Mouse (Mus musculus): ENCODE measurements at regions not wholly inside any gene's neighbourhood (a gene's known extent, or its start where the extent isn't known, plus 50 kb on each side); places are given as distances from the start of the nearest gene placed in this dataset.
A peak's percentile ranks its signal among the peaks of the same experiment; 100 is the strongest.

DNA sequence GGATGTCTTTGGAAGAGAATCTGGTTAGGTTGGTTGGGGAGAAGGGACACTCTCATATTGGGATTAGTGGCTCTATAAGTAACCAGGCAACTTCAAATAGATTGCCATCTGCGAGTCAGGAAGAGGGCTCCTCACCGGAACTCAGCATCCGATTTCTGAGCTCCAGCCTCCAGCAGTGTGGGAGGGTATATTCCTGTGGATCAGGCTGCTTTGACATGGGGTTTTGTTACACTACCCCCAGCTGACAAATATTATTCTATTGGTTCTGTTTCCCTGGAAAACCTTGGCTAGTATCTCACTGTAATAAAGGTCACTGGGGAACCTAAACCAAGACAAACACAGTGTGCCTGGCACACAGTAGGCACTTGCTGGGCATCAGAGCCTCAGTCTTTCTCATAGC lies 179.9 kb downstream of the Enc1 start:
- no peak for TF ChIP-seq GATA4 (IDR thresholded peaks at IDR 0.05; ENCODE audit: insufficient replicate concordance, low read length)

DNA sequence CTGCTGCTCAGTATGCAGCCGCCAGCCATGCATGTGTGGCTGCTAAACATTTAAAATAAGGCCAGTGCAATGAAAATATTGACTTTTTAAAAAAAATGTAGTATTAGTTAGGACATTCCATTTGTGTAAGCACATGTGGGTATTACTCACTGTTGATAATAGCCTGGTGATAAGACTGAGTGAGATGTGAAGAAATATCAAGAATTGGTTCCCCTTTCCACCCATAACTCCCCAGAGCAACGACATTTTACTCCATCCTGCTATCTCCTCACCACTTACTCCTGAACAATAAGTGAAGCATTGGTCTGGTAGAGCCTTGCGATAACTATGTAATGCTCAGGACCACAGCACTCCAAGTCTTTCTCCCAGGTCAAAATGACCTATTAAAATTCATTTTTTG lies 178.2 kb downstream of the Enc1 start:
- no peak for TF ChIP-seq GATA4 (IDR thresholded peaks at IDR 0.05; ENCODE audit: insufficient replicate concordance, low read length)

DNA sequence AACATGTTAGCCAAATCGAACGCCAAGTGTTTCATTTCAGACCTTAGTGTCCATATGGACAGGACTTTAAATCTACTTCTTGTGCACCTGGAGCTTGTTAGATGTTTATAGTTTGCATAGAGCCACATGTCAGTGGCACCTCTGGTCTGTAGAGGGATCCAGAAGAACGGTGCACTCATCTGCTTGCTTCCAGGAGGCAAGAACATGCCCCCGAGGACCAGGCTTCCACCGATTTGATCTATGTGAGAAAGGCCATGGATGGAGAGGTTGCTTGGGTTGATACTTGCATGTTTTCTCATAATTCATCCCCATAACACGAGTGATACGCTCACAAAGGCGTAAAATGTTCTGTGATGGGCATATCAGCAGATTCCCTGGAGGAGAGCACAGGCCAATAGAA lies 177.8 kb downstream of the Enc1 start:
- no peak for TF ChIP-seq GATA4 (IDR thresholded peaks at IDR 0.05; ENCODE audit: insufficient replicate concordance, low read length)

DNA sequence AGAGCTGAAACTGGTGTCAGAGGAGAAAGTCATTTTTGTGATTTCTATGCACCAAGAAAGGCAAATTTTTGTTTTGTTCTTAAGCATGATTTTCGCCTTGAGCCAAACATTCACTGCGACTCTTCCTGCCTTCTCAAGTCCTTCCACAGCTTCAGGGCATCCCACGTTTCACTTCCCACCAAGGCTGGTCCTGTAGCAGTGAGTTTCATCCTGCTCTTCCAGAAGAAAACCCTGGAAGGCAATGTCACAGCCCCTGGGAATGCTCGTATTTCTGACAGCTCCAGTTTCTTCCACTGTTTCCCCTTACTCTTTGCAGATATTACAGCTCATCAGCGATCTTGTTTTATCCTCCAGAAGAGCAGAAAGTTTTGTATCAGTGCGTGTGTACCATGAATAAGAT lies 177.2 kb downstream of the Enc1 start:
- TF ChIP-seq GATA4 (IDR thresholded peaks at IDR 0.05; ENCODE audit: insufficient replicate concordance, low read length): no peak

DNA sequence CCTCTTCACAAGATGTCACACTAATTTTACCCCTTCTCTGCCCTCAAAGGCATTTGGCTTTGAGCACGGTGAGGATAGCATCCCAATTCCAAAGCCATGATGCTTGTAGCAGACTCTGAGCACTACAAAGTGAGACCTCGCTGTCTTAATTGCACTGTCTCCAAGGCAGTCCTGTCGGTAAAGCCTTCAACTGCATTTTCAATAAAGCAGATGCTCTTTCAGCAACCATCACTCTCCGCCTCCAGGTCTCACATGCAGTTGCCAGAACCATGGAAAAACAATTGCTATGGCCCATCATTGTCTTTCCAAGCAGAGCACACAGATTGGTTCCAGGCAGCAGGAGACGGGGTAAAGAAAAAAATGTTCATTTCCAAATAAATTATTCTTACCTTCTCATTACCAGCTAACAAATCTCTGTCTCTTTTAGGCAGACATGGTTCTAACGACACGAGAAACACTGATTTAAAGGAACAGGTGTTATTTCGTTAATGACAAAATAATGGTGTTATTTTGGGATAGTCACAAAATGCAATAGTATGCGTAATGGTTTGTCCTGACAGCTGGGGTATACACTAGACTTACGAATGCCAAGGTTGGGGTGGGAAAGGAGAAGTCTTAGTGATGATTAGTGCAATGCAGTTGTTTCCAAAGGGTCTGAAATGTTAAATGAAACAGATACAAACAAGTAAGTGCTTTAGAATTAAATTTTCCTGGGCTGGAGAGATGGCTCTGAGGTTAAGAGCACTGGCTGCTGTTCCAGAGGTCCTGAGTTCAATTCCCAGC lies 175.2 kb downstream of the Enc1 start:
- TF ChIP-seq GATA4 (IDR thresholded peaks at IDR 0.05; ENCODE audit: insufficient replicate concordance, low read length): no peak

DNA sequence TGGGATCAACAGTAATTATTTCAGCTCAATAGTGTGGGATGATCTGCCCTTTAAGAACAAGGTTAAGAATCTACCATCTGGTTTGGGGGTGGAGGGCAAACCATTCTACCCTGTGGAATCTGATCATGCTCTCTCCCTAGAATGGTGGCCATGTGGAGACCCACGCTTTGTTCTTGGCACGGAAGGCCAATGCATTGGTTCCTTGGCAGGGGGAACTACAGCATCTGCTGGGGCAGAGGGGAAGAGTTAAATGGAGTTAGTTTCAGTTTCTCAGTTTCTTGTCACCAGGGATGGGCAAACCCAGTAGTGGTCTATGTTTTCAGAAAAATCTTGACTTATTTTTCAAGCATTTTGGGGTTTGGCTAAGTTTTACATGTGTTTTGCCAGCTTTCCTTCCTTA lies 174.5 kb downstream of the Enc1 start:
- no peak for TF ChIP-seq GATA4 (IDR thresholded peaks at IDR 0.05; ENCODE audit: insufficient replicate concordance, low read length)

DNA sequence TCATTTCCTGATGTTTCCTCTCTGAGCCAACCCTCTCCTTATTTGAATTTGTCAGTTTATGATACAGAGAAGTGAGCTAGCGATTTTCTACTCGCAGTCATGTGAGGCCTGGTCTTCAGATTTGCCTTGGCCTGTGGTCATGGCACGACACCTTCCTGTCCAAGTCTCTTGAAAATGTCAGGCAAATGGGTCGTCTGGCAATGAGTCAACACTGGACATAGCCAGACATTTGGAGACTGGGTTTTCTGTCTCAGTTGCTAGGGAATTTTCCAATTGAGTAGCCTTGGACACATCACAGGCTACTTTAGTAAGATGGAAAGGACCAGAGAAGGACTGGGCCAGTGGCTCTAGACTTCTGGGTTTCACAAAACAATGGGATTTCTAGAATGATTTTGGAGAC lies 171.2 kb downstream of the Enc1 start:
- no peak for TF ChIP-seq GATA4 (IDR thresholded peaks at IDR 0.05; ENCODE audit: insufficient replicate concordance, low read length)

DNA sequence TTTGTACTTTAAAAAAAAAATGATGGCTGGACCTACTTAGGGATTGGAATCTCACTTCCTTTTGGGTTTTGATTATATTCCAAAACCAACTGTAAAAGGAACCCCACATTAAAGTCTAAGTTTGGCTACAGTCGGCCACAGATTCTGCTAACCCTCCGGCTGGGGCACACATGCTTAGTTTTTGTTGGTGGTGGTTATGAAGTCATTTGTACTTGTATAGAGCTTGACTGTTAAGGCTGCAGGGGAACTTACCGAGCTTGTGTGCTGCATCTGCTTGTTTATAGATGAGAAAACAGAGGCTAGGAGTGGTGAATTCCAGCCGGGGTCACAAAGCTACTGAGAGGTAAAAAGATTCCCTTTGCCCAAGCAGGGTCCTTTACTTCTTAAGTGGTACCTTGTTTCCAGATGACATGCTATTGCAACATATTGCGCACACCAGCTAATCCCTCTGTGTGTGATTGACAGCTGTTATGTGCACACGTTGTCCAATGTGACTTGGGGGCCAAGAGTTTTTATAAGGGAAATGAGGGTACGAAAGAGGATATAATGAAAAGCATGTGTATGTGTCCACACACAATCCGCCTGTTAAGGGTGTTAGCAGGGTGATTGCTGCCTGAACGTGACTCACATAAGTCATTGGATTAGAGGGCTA lies 169.8 kb downstream of the Enc1 start:
- TF ChIP-seq GATA4 (IDR thresholded peaks at IDR 0.05; ENCODE audit: insufficient replicate concordance, low read length): no peak

DNA sequence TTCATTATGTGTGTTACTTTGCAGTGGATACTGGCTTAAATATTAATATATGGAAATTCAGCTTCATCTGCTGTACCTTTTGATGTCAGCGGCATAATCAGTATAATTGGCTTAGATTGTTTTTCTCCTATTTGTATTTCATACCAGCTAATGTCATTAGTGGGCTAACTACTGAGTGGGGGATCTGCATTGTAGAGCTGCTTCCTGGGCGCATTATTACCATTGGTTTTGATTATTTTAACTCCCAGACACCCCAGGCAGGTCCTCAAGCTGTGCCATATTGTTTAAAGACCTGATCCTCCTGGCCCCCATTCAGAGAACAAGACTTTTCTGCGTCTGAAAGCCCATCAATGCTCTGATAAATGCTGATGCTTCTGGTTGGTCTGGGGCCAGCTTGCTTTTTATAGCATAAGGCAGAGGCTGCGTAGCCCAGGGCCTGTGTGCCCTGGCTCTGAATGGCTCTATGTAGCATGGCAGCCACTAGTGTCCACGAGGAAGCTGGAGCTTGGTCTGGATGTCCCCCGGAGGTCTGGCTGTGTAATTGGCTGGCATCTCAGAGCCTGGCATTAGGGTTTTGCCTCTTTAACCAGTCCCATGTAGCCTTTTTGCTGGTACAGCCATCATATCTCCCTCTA lies 169.1 kb downstream of the Enc1 start:
- no peak for TF ChIP-seq GATA4 (IDR thresholded peaks at IDR 0.05; ENCODE audit: insufficient replicate concordance, low read length)

DNA sequence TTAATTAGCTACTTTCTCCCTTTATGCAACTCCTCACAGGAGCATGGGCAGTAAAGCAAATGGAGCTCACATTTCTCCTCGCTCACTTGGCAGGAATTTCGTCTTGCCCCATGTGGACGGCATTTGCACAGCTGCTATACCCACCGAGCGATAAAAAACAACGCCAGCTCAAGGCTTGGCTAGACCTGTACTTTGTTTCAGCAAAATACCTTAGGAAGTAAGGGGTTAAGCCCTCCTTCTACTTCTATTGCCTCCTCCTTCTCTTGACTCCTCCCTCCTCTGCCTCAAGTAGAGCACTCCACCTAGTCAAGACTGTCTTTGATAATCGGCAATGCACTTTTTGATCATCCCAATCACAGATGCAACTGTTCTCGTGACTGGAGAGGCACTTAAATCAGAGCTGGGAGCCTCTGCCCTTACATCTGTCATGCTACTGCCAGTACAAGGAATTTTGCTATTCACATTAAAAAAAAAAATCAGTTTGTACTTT lies 168.4 kb downstream of the Enc1 start:
- no peak for TF ChIP-seq GATA4 (IDR thresholded peaks at IDR 0.05; ENCODE audit: insufficient replicate concordance, low read length)

DNA sequence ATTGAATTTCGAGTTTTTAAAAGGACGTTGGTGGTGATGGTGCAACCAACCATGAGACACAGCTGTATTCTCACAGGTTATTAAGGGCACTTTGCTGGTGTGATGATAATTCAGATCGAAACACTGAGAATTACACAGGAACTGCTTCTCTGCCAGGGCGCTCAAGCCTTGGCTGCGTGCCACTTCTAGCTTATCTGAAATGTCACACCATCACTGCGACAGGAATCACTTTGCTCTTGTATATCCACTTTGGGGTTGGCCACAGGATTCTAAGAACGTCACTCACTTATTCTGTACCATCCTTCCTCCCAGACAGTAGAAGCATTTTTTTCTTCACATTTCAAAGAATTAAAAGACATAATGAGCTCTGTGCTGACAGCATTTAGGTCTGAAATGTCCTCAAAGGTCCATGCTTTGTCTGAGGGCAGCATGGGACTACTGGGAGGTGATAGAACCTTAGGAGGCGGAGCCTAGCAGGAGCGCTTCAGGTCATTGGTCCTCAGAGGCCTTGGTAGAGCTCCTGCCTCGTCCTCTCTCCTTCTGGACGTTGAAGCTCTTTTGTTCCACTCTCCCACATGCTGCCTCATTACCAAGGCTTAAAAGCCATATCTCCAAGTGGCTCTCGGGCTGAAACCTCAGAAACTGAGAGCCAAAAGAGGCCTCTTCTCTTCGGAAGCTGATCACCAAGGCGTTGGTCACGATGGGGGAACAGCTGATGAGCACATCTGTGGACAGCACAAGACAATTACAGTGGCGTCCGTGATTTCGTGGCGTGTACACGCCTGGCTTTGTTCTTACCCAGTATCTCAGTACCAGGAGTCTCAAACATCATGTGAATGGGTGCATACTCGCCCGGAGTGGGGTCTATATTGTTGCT lies 167.7 kb downstream of the Enc1 start:
- peak; percentile 57; the same call in 1 of the 2 replicates for TF ChIP-seq GATA4 (IDR thresholded peaks at IDR 0.05; ENCODE audit: insufficient replicate concordance, low read length)

DNA sequence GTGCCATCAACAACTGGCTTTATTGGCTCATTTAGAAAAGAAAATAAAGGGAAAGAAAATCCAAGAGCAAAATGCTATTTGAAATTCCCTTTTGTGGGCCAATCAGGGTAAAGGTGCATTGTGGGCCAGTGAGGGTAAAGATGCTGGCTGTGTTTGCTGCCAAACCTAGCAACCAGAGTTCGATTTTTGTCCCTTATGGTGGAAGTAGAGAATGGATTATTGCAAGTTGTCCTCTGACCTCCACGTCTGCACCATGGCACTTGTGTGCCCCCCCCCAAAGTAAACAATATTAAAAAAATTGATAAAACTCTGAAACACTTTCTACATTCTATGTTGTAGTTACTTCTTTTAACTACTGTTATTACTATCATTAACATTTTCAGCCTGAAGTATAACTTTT lies 166.9 kb downstream of the Enc1 start:
- TF ChIP-seq GATA4 (IDR thresholded peaks at IDR 0.05; ENCODE audit: insufficient replicate concordance, low read length): no peak

DNA sequence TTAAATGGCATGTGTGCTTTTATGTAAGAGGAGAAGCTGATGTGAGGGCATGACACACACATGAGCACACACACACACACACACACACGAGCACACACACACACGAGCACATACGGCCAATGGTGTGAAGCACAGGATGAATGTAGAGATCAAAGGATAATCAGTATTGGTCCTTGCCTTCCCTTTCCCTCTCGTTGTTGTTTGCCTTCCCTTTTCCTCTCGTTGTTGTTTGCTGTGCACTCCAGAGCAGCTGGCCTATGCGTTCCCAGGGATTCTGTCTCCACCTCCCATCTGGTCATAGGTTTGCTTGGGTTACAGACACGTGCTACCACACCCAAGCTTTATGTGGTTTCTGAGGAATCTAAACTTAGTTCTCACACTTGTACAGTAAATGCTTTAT lies 165.8 kb downstream of the Enc1 start:
- no peak for TF ChIP-seq GATA4 (IDR thresholded peaks at IDR 0.05; ENCODE audit: insufficient replicate concordance, low read length)

DNA sequence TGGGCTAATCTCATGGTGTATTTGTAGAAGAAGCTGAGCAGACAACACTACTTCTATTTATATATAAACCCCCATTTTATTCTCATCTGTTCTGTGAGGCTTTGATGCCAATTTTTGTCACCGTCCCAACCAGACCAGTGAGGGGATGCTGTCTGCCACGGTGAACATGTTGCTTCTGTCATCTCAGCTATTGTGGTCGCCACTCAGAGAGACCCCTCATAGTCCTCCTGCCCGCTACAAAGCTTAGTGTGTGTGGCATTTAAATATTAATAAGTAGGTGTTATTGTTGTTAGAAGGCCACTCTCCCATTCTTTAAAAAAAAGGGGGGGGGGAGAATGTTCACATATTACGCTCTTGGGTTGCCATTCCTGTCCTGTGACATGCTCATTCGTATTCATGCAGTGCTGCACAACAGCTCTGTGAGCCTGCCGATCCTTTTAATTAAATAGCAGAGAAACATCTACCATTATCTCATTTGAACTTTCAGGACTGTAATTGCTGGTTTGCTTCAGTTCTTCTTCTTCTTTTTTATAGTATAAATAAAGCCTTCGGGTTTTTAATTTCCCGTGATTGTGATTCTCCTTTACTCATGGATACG lies 161.4 kb downstream of the Enc1 start:
- TF ChIP-seq GATA4 (IDR thresholded peaks at IDR 0.05; ENCODE audit: insufficient replicate concordance, low read length): no peak

DNA sequence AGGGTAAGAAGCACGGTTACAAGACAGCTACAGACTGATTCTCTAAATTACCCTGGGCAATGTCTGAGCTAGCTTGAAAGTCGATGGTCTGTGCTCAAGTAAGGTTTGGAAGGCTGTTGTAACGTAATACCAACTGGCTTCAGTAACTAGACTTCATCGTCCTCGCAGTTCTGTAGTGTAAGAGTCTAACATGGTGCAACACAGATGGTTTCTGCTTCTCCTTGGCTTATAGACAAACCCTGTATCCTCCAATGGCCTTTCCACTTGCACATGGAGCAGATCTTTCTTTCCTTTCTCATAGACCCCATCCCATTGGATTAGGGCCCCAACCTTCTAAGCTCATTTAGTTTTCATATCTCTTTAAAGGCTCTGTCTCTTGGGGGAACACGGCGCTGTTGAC lies 160.7 kb downstream of the Enc1 start:
- no peak for TF ChIP-seq GATA4 (IDR thresholded peaks at IDR 0.05; ENCODE audit: insufficient replicate concordance, low read length)

Data from liver, adult (tissue).